Mouse (Mus musculus) MEL (cell line): ENCODE measurements at regions not wholly inside any gene's neighbourhood (a gene's known extent, or its start where the extent isn't known, plus 50 kb on each side); places are given as distances from the start of the nearest gene placed in this dataset.

Experiments
- DNase-seq: peaks from one replicate; pipeline ENCODE4 v3.0.0; 2011; ENCODE audit warnings: low read depth, low spot score
- H3K27ac ChIP-seq: 2 replicates; pipeline ENCODE4 v1.5.1; 2012; ENCODE audit warnings: low read depth, mild to moderate bottlenecking, control low read depth, low read length, moderate library complexity; ENCODE audit not compliant: control insufficient read depth
- H3K27me3 ChIP-seq, 2 experiments: fragments of 150-350 bp in 1 of 2; sonication (generic) in 1 of 2; 2 replicates each; pipeline ENCODE4 v1.6.1; 2012; ENCODE audit warnings: low read length in 2 of 2, mild to moderate bottlenecking in 2 of 2, improper control_type of control experiment in 1 of 2, moderate library complexity in 1 of 2; ENCODE audit not compliant: insufficient read depth in 2 of 2, control insufficient read depth in 1 of 2
- H3K36me3 ChIP-seq, 2 experiments: 2 replicates each; pipeline ENCODE4 v1.6.1; 2012 to 2014; ENCODE audit warnings: low read length in 2 of 2, improper control_type of control experiment in 1 of 2, inconsistent platforms in 1 of 2, mild to moderate bottlenecking in 1 of 2; ENCODE audit not compliant: insufficient read depth in 2 of 2, control insufficient read depth in 1 of 2
- H3K4me1 ChIP-seq, 2 experiments: fragments of 150-350 bp in 1 of 2; sonication (generic) in 1 of 2; 2 replicates each; pipeline ENCODE4 v1.6.1; 2012; ENCODE audit warnings: low read length in 2 of 2, improper control_type of control experiment in 1 of 2, mild to moderate bottlenecking in 1 of 2; ENCODE audit not compliant: insufficient read depth in 2 of 2, control insufficient read depth in 1 of 2
- H3K4me3 ChIP-seq, 2 experiments: fragments of 150-350 bp in 1 of 2; sonication (generic) in 1 of 2; 2 replicates each; pipeline ENCODE4 v1.5.1; 2012; ENCODE audit warnings: low read depth in 2 of 2, low read length in 2 of 2, mild to moderate bottlenecking in 2 of 2, moderate library complexity in 2 of 2, control low read depth in 1 of 2, improper control_type of control experiment in 1 of 2; ENCODE audit not compliant: control insufficient read depth in 1 of 2, insufficient read depth in 1 of 2
- H3K79me2 ChIP-seq: 2 replicates; pipeline ENCODE4 v1.6.1; 2012; ENCODE audit warnings: mild to moderate bottlenecking, low read length, moderate library complexity; ENCODE audit not compliant: control insufficient read depth, poor library complexity, insufficient read depth
- H3K9ac ChIP-seq: 2 replicates; pipeline ENCODE4 v1.6.1; 2012; ENCODE audit warnings: low read depth, mild to moderate bottlenecking, control low read depth, low read length, moderate library complexity; ENCODE audit not compliant: control insufficient read depth, poor library complexity, severe bottlenecking
- H3K9me3 ChIP-seq: fragments of 150-350 bp; sonication (generic); replicated peaks from 2 replicates; pipeline ENCODE4 v1.6.1; 2012; ENCODE audit warnings: mild to moderate bottlenecking, low read length, improper control_type of control experiment, moderate library complexity; ENCODE audit not compliant: insufficient read depth
- BHLHE40 ChIP-seq: IDR thresholded peaks from 2 replicates; pipeline ENCODE4 v1.6.1; 2012; ENCODE audit warnings: low read depth, mild to moderate bottlenecking, inconsistent platforms, low read length, improper control_type of control experiment, borderline replicate concordance
- CTCF ChIP-seq, 3 experiments: IDR thresholded peaks in 2 of 3; conservative IDR thresholded peaks in 1 of 3; 2 replicates each; pipeline ENCODE4 v1.5.1; 2011 to 2012; ENCODE audit warnings: low read length in 3 of 3, low read depth in 2 of 3, mild to moderate bottlenecking in 2 of 3, improper control_type of control experiment in 1 of 3, inconsistent platforms in 1 of 3, mixed read lengths in 1 of 3, moderate library complexity in 1 of 3; ENCODE audit not compliant: control insufficient read depth in 1 of 3, insufficient read depth in 1 of 3, poor library complexity in 1 of 3, severe bottlenecking in 1 of 3
- GABPA ChIP-seq: IDR thresholded peaks from 2 replicates; pipeline ENCODE4 v1.6.1; 2012; ENCODE audit warnings: low read depth, mild to moderate bottlenecking, inconsistent platforms, low read length, improper control_type of control experiment, moderate library complexity
- MEF2A ChIP-seq: IDR thresholded peaks from 2 replicates; pipeline ENCODE4 v1.6.1; 2014; ENCODE audit warnings: low read depth, mild to moderate bottlenecking, inconsistent platforms, low read length, improper control_type of control experiment; ENCODE audit not compliant: poor library complexity, insufficient replicate concordance, severe bottlenecking; ENCODE audit errors: extremely low read depth
- MYC ChIP-seq: IDR thresholded peaks from 2 replicates; pipeline ENCODE4 v1.6.1; 2011; ENCODE audit warnings: low read depth, mild to moderate bottlenecking, low read length, improper control_type of control experiment, moderate library complexity
- NELFE ChIP-seq: IDR thresholded peaks from 2 replicates; pipeline ENCODE4 v1.6.1; 2011; ENCODE audit warnings: low read depth, low read length, improper control_type of control experiment
- NRF1 ChIP-seq: IDR thresholded peaks from 2 replicates; pipeline ENCODE4 v1.6.1; 2014; ENCODE audit warnings: low read depth, mild to moderate bottlenecking, inconsistent platforms, low read length, improper control_type of control experiment, moderate library complexity; ENCODE audit not compliant: poor library complexity, insufficient read depth, severe bottlenecking
- POLR2A ChIP-seq, 2 experiments: IDR thresholded peaks; 2 replicates each; pipeline ENCODE4 v1.6.1; 2011 to 2012; ENCODE audit warnings: low read length in 2 of 2, mild to moderate bottlenecking in 2 of 2, control low read depth in 1 of 2, improper control_type of control experiment in 1 of 2, low read depth in 1 of 2, moderate library complexity in 1 of 2; ENCODE audit not compliant: control insufficient read depth in 1 of 2, insufficient read depth in 1 of 2, poor library complexity in 1 of 2
- RCOR1 ChIP-seq: IDR thresholded peaks from 2 replicates; pipeline ENCODE4 v1.6.1; 2012; ENCODE audit warnings: low read depth, mild to moderate bottlenecking, inconsistent platforms, low read length, improper control_type of control experiment
- SMC3 ChIP-seq: IDR thresholded peaks from 2 replicates; pipeline ENCODE4 v1.6.1; 2011; ENCODE audit warnings: low read depth, low read length, improper control_type of control experiment
- TAL1 ChIP-seq: IDR thresholded peaks from 2 replicates; pipeline ENCODE4 v1.6.1; 2012; ENCODE audit warnings: mild to moderate bottlenecking, inconsistent platforms, low read length, moderate library complexity, mixed read lengths
- TBP ChIP-seq: IDR thresholded peaks from 2 replicates; pipeline ENCODE4 v1.8.0; 2011; ENCODE audit warnings: low read depth, low read length, improper control_type of control experiment
- USF2 ChIP-seq, 2 experiments: IDR thresholded peaks; 2 replicates each; pipeline ENCODE4 v1.6.1; 2011 to 2012; ENCODE audit warnings: improper control_type of control experiment in 2 of 2, low read length in 2 of 2, borderline replicate concordance in 1 of 2, inconsistent platforms in 1 of 2, low read depth in 1 of 2, mild to moderate bottlenecking in 1 of 2; ENCODE audit not compliant: insufficient read depth in 1 of 2
- ZC3H11A ChIP-seq: IDR thresholded peaks from 2 replicates; pipeline ENCODE4 v1.6.1; 2012; ENCODE audit warnings: low read depth, mild to moderate bottlenecking, inconsistent platforms, low read length, improper control_type of control experiment
- ZKSCAN1 ChIP-seq: IDR thresholded peaks from 2 replicates; pipeline ENCODE4 v1.6.1; 2012; ENCODE audit warnings: low read depth, mild to moderate bottlenecking, inconsistent platforms, low read length, improper control_type of control experiment, moderate library complexity

- Histone ChIP-seq H3K4me1 (no peaks in the 10 kb centered on the region), H3K79me2 (no peaks in the 10 kb centered on the region), H3K27ac (no peak overlapping the region), H3K9ac (no peak overlapping the region), H3K9me3 (no peaks in the 10 kb centered on the region), H3K36me3 (no peaks in the 10 kb centered on the region), H3K4me3 (no peak overlapping the region), H3K27me3 (no peaks in the 10 kb centered on the region)
- no peak for DNase-seq
- TF ChIP-seq USF2 (IDR thresholded peaks at IDR 0.05; ENCODE audit: borderline replicate concordance in 1 of 2, insufficient read depth in 1 of 2, low read depth in 1 of 2, low read length in 2 of 2) (no peak), GABPA (no peak), ZKSCAN1 (no peak), BHLHE40 (no peak), ZC3H11A (no peak), POLR2A (IDR thresholded peaks at IDR 0.05; ENCODE audit: control insufficient read depth in 1 of 2, insufficient read depth in 1 of 2, low read depth in 1 of 2, low read length in 2 of 2, poor library complexity in 1 of 2) (no peak), NELFE (no peak), SMC3 (no peak), RCOR1 (no peak), NRF1 (no peak), MEF2A (no peak), MYC (no peak), TBP (no peak), TAL1 (no peak)
These were observed 101.7 kb downstream of the Nog start for GRCm38 (mm10) chr11:89200458-89200857.

GRCm38 (mm10) chr11:89192815-89193214 is 109.3 kb downstream of the Nog start:
- no peaks in the 10 kb centered on the region for H3K27me3 ChIP-seq
- H3K27ac ChIP-seq, result no peak overlapping the region
- TF ChIP-seq MYC (no peak), CTCF (IDR thresholded peaks at IDR 0.05 in 2 of 3, conservative IDR thresholded peaks at IDR 0.05 in 1 of 3; ENCODE audit: control insufficient read depth in 1 of 3, insufficient read depth in 1 of 3, low read depth in 2 of 3, low read length in 3 of 3, poor library complexity in 1 of 3, severe bottlenecking in 1 of 3) (no peak), RCOR1 (no peak)
- no peaks in the 10 kb centered on the region for H3K4me1 ChIP-seq
- DNase-seq, result no peak
- H3K9me3 ChIP-seq, result no peaks in the 10 kb centered on the region
- no peaks in the 10 kb centered on the region for H3K79me2 ChIP-seq
- no peaks in the 10 kb centered on the region for H3K36me3 ChIP-seq
- no peak overlapping the region for H3K9ac ChIP-seq
- no peak overlapping the region for H3K4me3 ChIP-seq
